Mouse (Mus musculus) urinary bladder, postnatal 25 days (tissue): Measurements from ENCODE around the gene Kcnj14.

ENCODE experiments used
- DNase-seq: peaks from one replicate; pipeline ENCODE4 v3.0.0; 2022; ENCODE audit warnings: low spot score

The Kcnj14 gene

GRCm38 (mm10) chr7:45796950-45797349 lies 27.6 kb downstream of the Kcnj14 start:
- DNase-seq = no peak

GRCm38 (mm10) chr7:45794971-45795370 lies 29.6 kb downstream of the Kcnj14 start:
- DNase-seq = no peak

- no peak for DNase-seq
Observed at GRCm38 (mm10) chr7:45793969-45794585, 30.5 kb downstream of the Kcnj14 start.

GRCm38 (mm10) chr7:45793240-45793639 lies 31.3 kb downstream of the Kcnj14 start:
- no peak for DNase-seq

- no peak for DNase-seq
Observed at GRCm38 (mm10) chr7:45791756-45792490, 32.7 kb downstream of the Kcnj14 start.

- no peak for DNase-seq
Observed at GRCm38 (mm10) chr7:45790721-45791120, 33.9 kb downstream of the Kcnj14 start.

- DNase-seq = no peak
Observed at GRCm38 (mm10) chr7:45787642-45788041, 36.9 kb downstream of the Kcnj14 start.

- DNase-seq = no peak
Observed at GRCm38 (mm10) chr7:45786661-45787413, 37.7 kb downstream of the Kcnj14 start.

- no peak for DNase-seq
Observed at GRCm38 (mm10) chr7:45786136-45786578, 38.4 kb downstream of the Kcnj14 start.

GRCm38 (mm10) chr7:45785388-45786135 lies 39.0 kb downstream of the Kcnj14 start:
- DNase-seq = no peak

- DNase-seq = no peak
Observed at GRCm38 (mm10) chr7:45784524-45785372, 39.8 kb downstream of the Kcnj14 start, which contains the start of gene Sult2b1. Gene Sult2b1, minus strand, starts transcription at chr7:45784669.

- peak; percentile 46 for DNase-seq
Observed at GRCm38 (mm10) chr7:45783511-45784091, 41.0 kb downstream of the Kcnj14 start, which contains the start of gene Lmtk3. Gene Lmtk3, plus strand, starts transcription at chr7:45783738.

GRCm38 (mm10) chr7:45782271-45782670 lies 42.3 kb downstream of the Kcnj14 start:
- no peak for DNase-seq

GRCm38 (mm10) chr7:45779081-45779641 lies 45.4 kb downstream of the Kcnj14 start:
- DNase-seq = no peak

- DNase-seq = no peak
Observed at GRCm38 (mm10) chr7:45775237-45775636, 49.3 kb downstream of the Kcnj14 start.

GRCm38 (mm10) chr7:45771101-45771500 lies 53.5 kb downstream of the Kcnj14 start:
- no peak for DNase-seq

- DNase-seq = no peak
Observed at GRCm38 (mm10) chr7:45770427-45771082, 54.0 kb downstream of the Kcnj14 start.

- no peak for DNase-seq
Observed at GRCm38 (mm10) chr7:45767500-45767899, 57.1 kb downstream of the Kcnj14 start.

- no peak for DNase-seq
Observed at GRCm38 (mm10) chr7:45766764-45767163, 57.8 kb downstream of the Kcnj14 start.
